In the genomic region with DNA sequence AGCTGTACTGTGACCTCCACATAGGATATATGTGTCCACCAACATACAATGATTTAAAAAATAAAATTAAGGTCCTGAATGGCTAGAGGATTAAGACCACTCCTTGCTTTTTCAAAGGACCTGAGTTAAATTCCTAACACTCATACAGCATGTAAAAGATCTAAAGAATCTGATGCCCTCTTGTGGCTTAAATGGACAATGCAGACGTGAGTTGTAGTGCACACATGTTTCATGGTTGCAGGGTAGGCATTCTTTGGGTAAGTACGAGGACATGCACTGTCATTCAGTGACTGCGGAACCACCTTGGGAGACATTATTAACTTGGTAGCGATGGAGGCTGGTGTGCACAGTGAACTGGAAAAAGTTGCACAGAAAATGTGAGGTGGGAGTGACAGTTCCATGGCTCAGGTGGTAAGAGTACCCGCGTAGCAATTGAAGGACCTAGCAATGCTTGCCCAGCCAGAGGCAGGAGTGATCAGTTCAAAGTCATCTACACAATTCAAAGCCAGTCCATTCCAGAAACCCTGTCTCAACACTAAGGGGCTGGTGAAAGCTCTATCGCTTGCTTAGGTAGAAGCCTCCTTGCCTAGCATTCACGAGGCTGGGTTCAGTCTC, we compare ENCODE assay signal across 8 mouse cellular contexts. TPM values are rescaled to one million over a fixed set of nuclear protein-coding genes. Genes with fewer than 3 reads are reported as not detected.
DNase-seq lines count a peak whose midpoint lies in the region; ATAC-seq lines count a peak whose summit lies in the region.

No protein-coding gene starts in this region.

- H3K9me3 ChIP-seq in embryonic facial prominence, embryonic 11.5 days (replicated peaks; ENCODE audit: control insufficient read depth, low read length): no peaks in the 10 kb centered on the region
- no peaks in the 10 kb centered on the region for H3K9me3 ChIP-seq in embryonic facial prominence, embryonic 10.5 days

- H3K4me3 ChIP-seq in embryonic facial prominence, embryonic 11.5 days (ENCODE audit: low read depth, low read length): no peak overlapping the region
- H3K4me3 ChIP-seq in embryonic facial prominence, embryonic 10.5 days: no peak overlapping the region

- no peak overlapping the region for H3K4me2 ChIP-seq in embryonic facial prominence, embryonic 11.5 days (ENCODE audit: low read depth, low read length)

- intact Hi-C loops in left cerebral cortex, postnatal 36 days (cut with DNase I): no loop called here

- H3K27ac ChIP-seq in embryonic facial prominence, embryonic 11.5 days (replicated peaks; ENCODE audit: low read depth, low read length): no peak overlapping the region
- no peak overlapping the region for H3K27ac ChIP-seq in embryonic facial prominence, embryonic 10.5 days (replicated peaks)

- WGBS in embryonic facial prominence, embryonic 11.5 days: 59% methylated on average over 8 of the region's 8 CpGs
- WGBS in embryonic facial prominence, embryonic 10.5 days: 65% methylated on average over 8 of the region's 8 CpGs

- H3K9ac ChIP-seq in embryonic facial prominence, embryonic 11.5 days (replicated peaks; ENCODE audit: low read length): no peak overlapping the region

- DNase-seq in embryonic facial prominence, embryonic 11.5 days (ENCODE audit: low spot score): peak; percentile 83
- no peak for DNase-seq in embryonic facial prominence, embryonic 10.5 days (ENCODE audit: low spot score)
- DNase-seq in right cerebral cortex, postnatal 14 days: peak; percentile 8
- no peak for DNase-seq in right cerebral cortex, adult 18-20 months
- peak; percentile 77 for DNase-seq in embryo, embryonic 10 days (ENCODE audit: low spot score)
- peak; percentile 76 for DNase-seq in kidney, adult 9 months
- no peak for DNase-seq in left cerebral cortex, postnatal 36 days (ENCODE audit: low spot score in 2 of 2)

- ATAC-seq in embryonic facial prominence, embryonic 11.5 days (replicated peaks; ENCODE audit: insufficient number of reproducible peaks, low FRiP score, low TSS enrichment, low read depth): peak; percentile 44; the same call in 1 of the 2 replicates
- peak; percentile 89 for ATAC-seq in megakaryocyte progenitor cell, adult 5-6 weeks (replicated peaks; ENCODE audit: poor library complexity)

- H3K36me3 ChIP-seq in embryonic facial prominence, embryonic 11.5 days (replicated peaks; ENCODE audit: control insufficient read depth, insufficient read depth, low read depth, low read length): peaks cover 13% of the 10 kb centered on the region
- peaks cover 57% of the 10 kb centered on the region for H3K36me3 ChIP-seq in embryonic facial prominence, embryonic 10.5 days (replicated peaks)

- no peaks in the 10 kb centered on the region for H3K27me3 ChIP-seq in embryonic facial prominence, embryonic 11.5 days (ENCODE audit: control insufficient read depth, insufficient read depth, low read length)
- no peaks in the 10 kb centered on the region for H3K27me3 ChIP-seq in embryonic facial prominence, embryonic 10.5 days (replicated peaks; ENCODE audit: low read depth, poor library complexity, severe bottlenecking)

- H3K4me1 ChIP-seq in embryonic facial prominence, embryonic 11.5 days (ENCODE audit: control insufficient read depth, insufficient read depth, low read length): no peaks in the 10 kb centered on the region
- no peaks in the 10 kb centered on the region for H3K4me1 ChIP-seq in embryonic facial prominence, embryonic 10.5 days

RNA-seq across cellular contexts. Expression of a gene that starts 17.5 kb away (rescaled TPM):
- polyA plus RNA-seq in embryonic facial prominence, embryonic 11.5 days (2014; fragmentation: Nextera tagmentation; extraction: Ambion mirVana): 16.3 and 16.4 TPM in 2 replicates
- polyA plus RNA-seq in embryonic facial prominence, embryonic 10.5 days (2016; fragmentation: Nextera tagmentation; extraction: Ambion mirVana): 32.1 and 39.8 TPM in 2 replicates
- total RNA-seq in megakaryocyte progenitor cell, adult 5-6 weeks (2015): 6.5 and 7.5 TPM in 2 replicates
- 7.8 and 8.0 TPM in 2 replicates for total RNA-seq in megakaryocyte progenitor cell, adult 5-6 weeks (2017)
- 10 to 100 TPM; 12.3 to 16.2 TPM for total RNA-seq in left cerebral cortex, postnatal 36 days (2021)

RNA-seq across cellular contexts. Expression of a gene that starts 21.3 kb away (rescaled TPM):
- polyA plus RNA-seq in embryonic facial prominence, embryonic 11.5 days (2014; fragmentation: Nextera tagmentation; extraction: Ambion mirVana): 97.3 and 110 TPM in 2 replicates
- 96.5 and 97.0 TPM in 2 replicates for polyA plus RNA-seq in embryonic facial prominence, embryonic 10.5 days (2016; fragmentation: Nextera tagmentation; extraction: Ambion mirVana)
- 13.9 and 14.0 TPM in 2 replicates for total RNA-seq in megakaryocyte progenitor cell, adult 5-6 weeks (2015)
- 11.8 and 12.5 TPM in 2 replicates for total RNA-seq in megakaryocyte progenitor cell, adult 5-6 weeks (2017)
- 10 to 100 TPM; 16.1 to 16.4 TPM for total RNA-seq in left cerebral cortex, postnatal 36 days (2021)

RNA-seq across cellular contexts. Expression of a gene that starts 22.8 kb away (rescaled TPM):
- 272 and 292 TPM in 2 replicates for polyA plus RNA-seq in embryonic facial prominence, embryonic 11.5 days (2014; fragmentation: Nextera tagmentation; extraction: Ambion mirVana)
- polyA plus RNA-seq in embryonic facial prominence, embryonic 10.5 days (2016; fragmentation: Nextera tagmentation; extraction: Ambion mirVana): 357 and 367 TPM in 2 replicates
- 161 and 164 TPM in 2 replicates for total RNA-seq in megakaryocyte progenitor cell, adult 5-6 weeks (2015)
- 54.4 and 55.6 TPM in 2 replicates for total RNA-seq in megakaryocyte progenitor cell, adult 5-6 weeks (2017)
- 100 to 1,000 TPM; 122 to 137 TPM for total RNA-seq in left cerebral cortex, postnatal 36 days (2021)

RNA-seq across cellular contexts. Expression of a gene that starts 33.8 kb away (rescaled TPM):
- 15.9 and 19.7 TPM in 2 replicates for polyA plus RNA-seq in embryonic facial prominence, embryonic 11.5 days (2014; fragmentation: Nextera tagmentation; extraction: Ambion mirVana)
- 30.6 and 33.0 TPM in 2 replicates for polyA plus RNA-seq in embryonic facial prominence, embryonic 10.5 days (2016; fragmentation: Nextera tagmentation; extraction: Ambion mirVana)
- total RNA-seq in megakaryocyte progenitor cell, adult 5-6 weeks (2015): 14.3 and 15.9 TPM in 2 replicates
- total RNA-seq in megakaryocyte progenitor cell, adult 5-6 weeks (2017): 34.1 and 36.9 TPM in 2 replicates
- total RNA-seq in left cerebral cortex, postnatal 36 days (2021): 10 to 100 TPM; 20.1 to 26.6 TPM

RNA-seq across cellular contexts. Expression of a gene that starts 34.2 kb away (rescaled TPM):
- polyA plus RNA-seq in embryonic facial prominence, embryonic 11.5 days (2014; fragmentation: Nextera tagmentation; extraction: Ambion mirVana): 303 and 307 TPM in 2 replicates
- 365 and 378 TPM in 2 replicates for polyA plus RNA-seq in embryonic facial prominence, embryonic 10.5 days (2016; fragmentation: Nextera tagmentation; extraction: Ambion mirVana)
- 239 and 250 TPM in 2 replicates for total RNA-seq in megakaryocyte progenitor cell, adult 5-6 weeks (2015)
- total RNA-seq in megakaryocyte progenitor cell, adult 5-6 weeks (2017): 395 and 444 TPM in 2 replicates
- total RNA-seq in left cerebral cortex, postnatal 36 days (2021): 10 to 100 TPM; 14.3 to 15.3 TPM

Comparison
In these comparisons a context has a peak if more than half of its experiments do, and no peak if none do; other contexts are left out.
1. DNase-seq: peak in embryonic facial prominence, embryonic 11.5 days (single experiment), right cerebral cortex, postnatal 14 days (single experiment), embryo, embryonic 10 days (single experiment) and kidney, adult 9 months (single experiment); none in embryonic facial prominence, embryonic 10.5 days (single experiment), right cerebral cortex, adult 18-20 months (single experiment) and left cerebral cortex, postnatal 36 days (0 of 2).